Mouse (Mus musculus) neural tube, embryonic 12.5 days (tissue): Measurements from ENCODE around the gene Zfp42. TPM values are rescaled to one million over a fixed set of nuclear protein-coding genes. Genes with fewer than 3 reads are reported as not detected.
"Not testable (repeated sequence)": the region's sequence is repeated elsewhere in the genome, so short reads cannot be mapped to it uniquely, and the experiment has no call there.

Experiments used
- ATAC-seq: fragments of 200-750 bp; cut with Nextera tagmentation; 2 replicates; pipeline ENCODE4 v1.8.0; 2017; ENCODE audit warnings: low read depth, mild to moderate bottlenecking, moderate TSS enrichment, moderate library complexity; ENCODE audit not compliant: low FRiP score
- H3K27ac ChIP-seq: fragments of 300-500 bp; sonication (generic); 2 replicates; pipeline ENCODE4 v1.5.1; 2016
- H3K27me3 ChIP-seq: fragments of 300-500 bp; sonication (generic); replicated peaks from 2 replicates; pipeline ENCODE4 v1.6.1; 2016; ENCODE audit warnings: mild to moderate bottlenecking
- H3K36me3 ChIP-seq: fragments of 300-500 bp; sonication (generic); 2 replicates; pipeline ENCODE4 v1.6.1; 2016; ENCODE audit warnings: mild to moderate bottlenecking
- H3K4me1 ChIP-seq: fragments of 300-500 bp; sonication (generic); 2 replicates; pipeline ENCODE4 v1.6.1; 2016
- H3K4me2 ChIP-seq: fragments of 300-500 bp; sonication (generic); replicated peaks from 2 replicates; pipeline ENCODE4 v1.6.1; 2016; ENCODE audit warnings: mild to moderate bottlenecking
- H3K4me3 ChIP-seq: fragments of 300-500 bp; sonication (generic); 2 replicates; pipeline ENCODE4 v1.5.1; 2016
- H3K9ac ChIP-seq: fragments of 300-500 bp; sonication (generic); 2 replicates; pipeline ENCODE4 v1.6.1; 2016; ENCODE audit warnings: mild to moderate bottlenecking
- H3K9me3 ChIP-seq: fragments of 300-500 bp; sonication (generic); 2 replicates; pipeline ENCODE4 v1.6.1; 2016; ENCODE audit warnings: mild to moderate bottlenecking
- WGBS: fragments of 180-500 bp; shearing (Covaris S2); methylation state at CpG from one replicate; pipeline ENCODE4 v1.1.7; 2016; 5-methylcytosine and 5-hydroxymethylcytosine counted together
- polyA plus RNA-seq: library from polyadenylated mRNA; unstranded; fragments of >200 nt; fragmentation: Nextera tagmentation; extraction: Ambion mirVana; gene quantifications from 2 replicates; pipeline ENCODE4 v1.2.1, GENCODE M21; 2016

The Zfp42 gene
- polyA plus RNA-seq = not detected in 2 replicates

DNA sequence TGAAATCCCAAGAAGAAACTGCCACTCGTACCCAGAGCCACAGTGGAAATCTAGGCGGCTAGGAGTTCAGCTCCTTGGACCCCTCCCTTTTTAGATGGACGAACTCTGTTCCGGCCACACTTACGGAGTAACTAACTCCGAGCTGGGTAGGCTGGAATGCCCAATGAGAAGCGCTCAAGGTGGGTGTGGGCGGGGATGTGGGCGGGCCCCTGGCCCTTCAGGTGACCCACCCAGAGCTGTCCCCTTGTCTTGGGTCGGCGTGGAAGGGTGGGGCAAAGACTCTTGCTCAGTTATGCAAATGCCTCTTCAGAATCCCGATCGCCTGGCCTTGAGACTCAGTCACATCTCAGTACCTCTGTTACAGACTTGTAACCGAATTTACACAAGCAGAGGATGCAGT, at the start of gene Zfp42:
TSS of gene Zfp42 (minus strand) at position 85 of the 400 bp plus-strand sequence.
- Histone ChIP-seq H3K4me2 (no peak within 1 kb of the TSS), H3K4me3 (no peak within 1 kb of the TSS), H3K9ac (no peak within 1 kb of the TSS), H3K27ac (no peak within 1 kb of the TSS), H3K9me3 (no peaks in the 10 kb centered on the region; the same call in 1 of the 2 replicates), H3K36me3 (no peaks in the 10 kb centered on the region), H3K27me3 (no peaks in the 10 kb centered on the region), H3K4me1 (no peaks in the 10 kb centered on the region)
- ATAC-seq = no peak
- 46% methylated on average over 14 of the region's 14 CpGs for WGBS

DNA sequence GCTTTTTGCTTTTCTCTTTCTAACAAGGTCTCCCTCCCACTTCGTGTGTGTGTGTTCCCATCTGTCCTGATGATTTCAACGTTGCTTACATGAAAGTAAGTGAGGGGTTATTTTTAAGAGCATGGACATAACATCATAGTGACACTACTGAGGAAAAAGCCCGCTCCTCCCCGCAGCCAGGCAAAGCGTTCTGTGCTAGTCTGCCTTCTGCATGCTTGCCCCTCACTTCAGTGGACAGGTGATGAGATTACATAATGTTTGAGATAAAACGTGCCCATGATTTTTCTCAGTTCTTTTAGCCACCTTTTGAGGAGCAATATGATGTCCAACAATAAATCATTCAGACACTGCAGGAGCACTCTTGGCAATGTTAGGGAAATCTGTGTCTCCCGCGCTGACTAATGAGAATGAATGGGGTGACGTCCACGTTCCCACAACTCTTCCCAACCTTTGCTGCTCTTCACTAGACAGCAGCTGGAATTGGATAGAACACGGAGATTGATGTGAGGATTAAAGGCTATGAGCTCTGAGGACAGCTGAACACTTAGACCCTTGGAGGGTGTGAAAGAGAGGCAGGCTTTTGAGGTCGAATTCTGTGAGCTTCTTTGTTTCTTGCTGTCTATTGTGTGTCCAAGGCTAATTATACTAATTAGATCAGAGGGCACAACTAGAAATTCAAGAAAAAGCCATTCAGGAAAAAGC, 49.4 kb upstream of the Zfp42 start:
- WGBS = 60% methylated on average over 12 of the region's 12 CpGs
- Histone ChIP-seq H3K4me2 (no peak overlapping the region), H3K27me3 (no peaks in the 10 kb centered on the region), H3K4me3 (no peak overlapping the region), H3K9ac (no peak overlapping the region), H3K9me3 (no peaks in the 10 kb centered on the region), H3K36me3 (no peaks in the 10 kb centered on the region), H3K27ac (no peak overlapping the region), H3K4me1 (no peaks in the 10 kb centered on the region)
- ATAC-seq = peak; percentile 80

DNA sequence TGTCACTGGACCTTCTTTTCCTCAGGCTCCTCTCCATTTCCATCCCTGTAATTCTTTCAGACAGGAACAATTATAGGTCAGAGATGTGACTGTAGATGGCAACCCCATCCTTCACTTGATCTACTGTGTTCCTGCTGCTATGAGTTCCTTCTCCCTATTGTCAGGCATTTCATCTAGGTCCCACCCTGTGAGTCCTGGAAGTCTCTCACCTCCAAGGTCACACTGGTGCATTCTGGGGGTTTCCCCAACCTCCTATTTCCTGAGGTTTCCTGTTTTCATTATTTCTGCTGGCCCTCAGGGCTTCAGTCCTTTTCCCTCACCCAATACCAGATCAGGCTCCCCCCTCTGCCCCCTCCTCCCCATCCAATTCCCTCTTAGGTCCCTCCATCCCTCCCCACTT, 45.5 kb upstream of the Zfp42 start:
- not testable (repeated sequence) for H3K27ac ChIP-seq, H3K27me3 ChIP-seq, H3K4me2 ChIP-seq, H3K4me3 ChIP-seq, H3K9ac ChIP-seq, H3K9me3 ChIP-seq, H3K36me3 ChIP-seq, ATAC-seq, H3K4me1 ChIP-seq

DNA sequence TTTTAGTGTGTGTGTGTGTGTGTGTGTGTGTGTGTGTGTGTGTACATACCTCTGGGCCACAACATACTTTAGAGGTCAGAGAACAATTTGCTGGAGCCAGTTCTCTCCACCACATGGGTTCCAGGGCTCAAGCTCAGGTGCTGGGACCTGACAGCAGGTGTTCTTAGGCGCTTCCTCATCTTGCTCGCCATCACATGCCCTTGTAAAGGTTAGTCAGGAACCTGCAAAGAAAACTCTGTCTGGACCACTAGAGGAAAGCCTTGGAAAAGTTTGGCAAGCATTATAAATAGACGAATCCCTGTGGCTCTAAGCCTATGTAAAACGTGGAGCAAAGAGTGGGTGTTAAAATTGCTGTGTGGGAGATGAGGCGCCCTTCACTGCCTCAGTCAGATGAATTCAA, 31.8 kb upstream of the Zfp42 start:
- H3K36me3 ChIP-seq = no peaks in the 10 kb centered on the region
- no peak overlapping the region for H3K9ac ChIP-seq
- 84% methylated on average over 5 of the region's 5 CpGs for WGBS
- no peak overlapping the region for H3K27ac ChIP-seq
- no peak overlapping the region for H3K4me3 ChIP-seq
- H3K4me2 ChIP-seq = no peak overlapping the region
- ATAC-seq = no peak
- no peaks in the 10 kb centered on the region for H3K4me1 ChIP-seq
- no peaks in the 10 kb centered on the region for H3K27me3 ChIP-seq
- no peaks in the 10 kb centered on the region for H3K9me3 ChIP-seq

GRCm38 (mm10) chr8:43333465-43333864, 26.7 kb upstream of the Zfp42 start:
- no peak overlapping the region for H3K4me3 ChIP-seq
- no peak overlapping the region for H3K4me2 ChIP-seq
- no peak overlapping the region for H3K27ac ChIP-seq
- H3K9ac ChIP-seq = no peak overlapping the region
- H3K27me3 ChIP-seq = no peaks in the 10 kb centered on the region
- no peaks in the 10 kb centered on the region for H3K36me3 ChIP-seq
- 61% methylated on average over 4 of the region's 4 CpGs for WGBS
- no peaks in the 10 kb centered on the region for H3K4me1 ChIP-seq
- no peak; the same call in 1 of the 2 replicates for ATAC-seq
- no peaks in the 10 kb centered on the region for H3K9me3 ChIP-seq

DNA sequence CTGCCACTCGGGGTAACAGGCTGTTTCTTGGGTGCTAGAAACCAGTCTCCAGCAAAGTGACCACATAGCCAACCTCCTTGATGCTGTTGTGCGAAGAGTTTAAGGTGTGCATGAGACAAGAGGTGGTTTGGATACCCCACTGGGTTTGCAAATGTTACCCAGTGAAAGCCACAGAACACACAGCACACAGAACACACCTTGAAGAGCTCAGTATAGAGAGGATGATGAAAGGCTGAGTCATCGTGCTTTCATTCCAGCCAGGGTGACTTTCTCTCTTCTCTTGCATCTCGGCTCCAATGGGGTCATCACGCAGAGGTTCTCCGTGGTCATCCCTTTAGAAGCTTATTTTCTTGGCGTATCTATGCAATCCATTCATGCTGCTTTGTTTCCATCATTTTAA, 24.9 kb upstream of the Zfp42 start:
- Histone ChIP-seq H3K9me3 (no peaks in the 10 kb centered on the region), H3K9ac (no peak overlapping the region), H3K4me1 (no peaks in the 10 kb centered on the region), H3K27me3 (no peaks in the 10 kb centered on the region), H3K27ac (no peak overlapping the region), H3K36me3 (no peaks in the 10 kb centered on the region), H3K4me3 (no peak overlapping the region), H3K4me2 (no peak overlapping the region)
- no peak for ATAC-seq
- WGBS = 94% methylated on average over 7 of the region's 7 CpGs

- Histone ChIP-seq H3K36me3 (no peaks in the 10 kb centered on the region), H3K27ac (no peak overlapping the region), H3K9me3 (no peaks in the 10 kb centered on the region), H3K4me2 (no peak overlapping the region), H3K4me1 (no peaks in the 10 kb centered on the region), H3K27me3 (no peaks in the 10 kb centered on the region), H3K9ac (no peak overlapping the region), H3K4me3 (no peak overlapping the region)
- 93% methylated on average over 21 of the region's 21 CpGs for WGBS
- ATAC-seq = no peak
Observed at GRCm38 (mm10) chr8:43329913-43330705, 23.3 kb upstream of the Zfp42 start.

DNA sequence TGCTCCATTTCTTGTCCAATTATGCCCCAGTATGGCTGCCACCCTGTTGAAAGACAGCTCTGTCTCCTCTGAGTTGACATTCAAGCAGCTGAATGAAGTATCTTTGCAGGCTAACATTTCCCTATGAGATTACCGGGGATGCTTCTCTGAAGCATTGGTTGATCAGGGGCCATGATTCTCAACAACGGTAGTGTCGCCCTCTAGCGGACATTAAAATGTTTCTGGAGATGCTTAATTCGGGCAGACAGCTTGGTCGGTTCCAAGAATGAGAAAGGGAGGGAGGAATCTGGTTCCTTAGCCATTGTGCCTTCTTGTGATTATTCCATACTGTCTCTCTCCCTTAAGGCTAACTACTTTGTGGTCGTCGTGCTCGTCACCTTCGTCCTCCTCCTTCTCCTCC, 21.9 kb upstream of the Zfp42 start:
- Histone ChIP-seq H3K27ac (no peak overlapping the region), H3K4me1 (no peaks in the 10 kb centered on the region), H3K36me3 (no peaks in the 10 kb centered on the region), H3K9me3 (no peaks in the 10 kb centered on the region), H3K9ac (no peak overlapping the region), H3K27me3 (no peaks in the 10 kb centered on the region), H3K4me3 (no peak overlapping the region), H3K4me2 (no peak overlapping the region)
- ATAC-seq = no peak
- WGBS = 77% methylated on average over 10 of the region's 10 CpGs

DNA sequence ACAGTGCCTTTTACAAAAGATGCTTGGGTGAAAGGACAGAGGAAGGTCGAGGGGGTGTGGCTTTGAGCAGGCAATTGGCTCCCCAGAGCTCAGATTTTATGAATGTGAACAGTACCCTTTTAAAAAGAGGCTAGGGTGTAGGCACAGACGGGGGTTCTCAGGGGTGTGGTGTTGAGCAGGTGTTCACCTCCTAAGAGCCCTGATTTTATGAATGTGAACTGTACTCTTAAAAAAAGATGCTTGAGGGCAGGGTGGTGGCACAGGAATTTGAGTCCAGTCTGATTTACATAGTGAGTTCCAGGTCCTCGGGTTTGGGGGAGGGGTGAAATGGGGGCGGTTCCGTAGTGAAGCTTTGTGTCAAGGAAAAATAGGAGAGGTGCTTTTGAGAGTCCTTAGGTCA, 14.0 kb upstream of the Zfp42 start:
- H3K27ac ChIP-seq = no peak overlapping the region
- no peak for ATAC-seq
- 80% methylated on average over 5 of the region's 5 CpGs for WGBS

GRCm38 (mm10) chr8:43308213-43308612, 1.4 kb upstream of the Zfp42 start:
- no peak for ATAC-seq
- 83% methylated on average over 2 of the region's 2 CpGs for WGBS
- Histone ChIP-seq H3K27me3 (no peaks in the 10 kb centered on the region), H3K4me1 (no peaks in the 10 kb centered on the region), H3K4me2 (no peak overlapping the region), H3K9me3 (no peaks in the 10 kb centered on the region; the same call in 1 of the 2 replicates), H3K4me3 (no peak overlapping the region), H3K27ac (no peak overlapping the region), H3K36me3 (no peaks in the 10 kb centered on the region), H3K9ac (no peak overlapping the region)

More for the DNA sequence above, 14.0 kb upstream of the Zfp42 start:
- Histone ChIP-seq H3K27me3 (no peaks in the 10 kb centered on the region), H3K4me3 (no peak overlapping the region), H3K9ac (no peak overlapping the region), H3K36me3 (no peaks in the 10 kb centered on the region), H3K4me1 (no peaks in the 10 kb centered on the region), H3K4me2 (no peak overlapping the region), H3K9me3 (no peaks in the 10 kb centered on the region)

GRCm38 (mm10) chr8:43305676-43306075, 1.1 kb downstream of the Zfp42 start:
- no peak overlapping the region for H3K4me2 ChIP-seq
- no peaks in the 10 kb centered on the region for H3K27me3 ChIP-seq
- 96% methylated on average over 14 of the region's 14 CpGs for WGBS
- no peak overlapping the region for H3K27ac ChIP-seq
- H3K36me3 ChIP-seq = no peaks in the 10 kb centered on the region
- no peak for ATAC-seq
- no peaks in the 10 kb centered on the region; the same call in 1 of the 2 replicates for H3K9me3 ChIP-seq
- no peak overlapping the region for H3K4me3 ChIP-seq
- no peaks in the 10 kb centered on the region for H3K4me1 ChIP-seq
- H3K9ac ChIP-seq = no peak overlapping the region

DNA sequence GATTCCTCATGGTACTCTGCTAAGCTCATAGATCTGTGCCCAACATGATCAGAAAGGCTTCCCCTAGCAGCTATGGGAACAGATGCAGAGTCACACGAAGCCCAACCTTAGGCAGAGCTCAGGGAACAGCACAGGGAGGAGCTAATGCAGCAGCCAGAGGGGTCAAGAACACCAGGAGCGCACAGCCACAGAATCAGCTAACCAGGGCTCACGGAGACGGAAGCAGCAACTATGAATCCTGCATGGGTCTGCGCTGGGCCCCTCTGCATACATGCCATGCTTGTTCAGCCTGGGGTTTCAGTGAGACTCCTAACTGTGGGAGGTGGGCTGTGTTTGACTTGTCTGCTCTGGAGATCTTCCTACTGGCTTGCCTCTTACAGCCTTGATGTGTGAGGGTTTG, 7.0 kb downstream of the Zfp42 start:
- Histone ChIP-seq H3K9ac (no peak overlapping the region), H3K27ac (no peak overlapping the region), H3K4me1 (no peaks in the 10 kb centered on the region), H3K9me3 (no peaks in the 10 kb centered on the region), H3K4me3 (no peak overlapping the region), H3K27me3 (no peaks in the 10 kb centered on the region), H3K4me2 (no peak overlapping the region), H3K36me3 (no peaks in the 10 kb centered on the region)
- WGBS = 55% methylated on average over 5 of the region's 5 CpGs
- ATAC-seq = no peak
